Mouse (Mus musculus): ENCODE results near the gene Tescl. TPM values are rescaled to one million over a fixed set of nuclear protein-coding genes. Genes with fewer than 3 reads are reported as not detected.

Gene Tescl
- total and polyA plus RNA-seq, 3 experiments = not detected

- TF ChIP-seq EP300 (IDR thresholded peaks at IDR 0.05; ENCODE audit: low read depth in 1 of 2, low read length in 2 of 2) (no peak), NRF1 (IDR thresholded peaks at IDR 0.05; ENCODE audit: insufficient read depth, low read depth, low read length, poor library complexity, severe bottlenecking) (no peak), NELFE (IDR thresholded peaks at IDR 0.05; ENCODE audit: low read depth, low read length) (no peak), POLR2A (IDR thresholded peaks at IDR 0.05; ENCODE audit: control insufficient read depth in 1 of 2, insufficient read depth in 1 of 2, low read depth in 1 of 2, low read length in 2 of 2, poor library complexity in 1 of 2) (no peak), ZC3H11A (IDR thresholded peaks at IDR 0.05; ENCODE audit: low read depth, low read length) (peak; percentile 86), MYB (IDR thresholded peaks at IDR 0.05; ENCODE audit: low read depth, low read length) (no peak), MAFK (IDR thresholded peaks at IDR 0.05; ENCODE audit: borderline replicate concordance, low read depth, low read length) (no peak), MEF2A (IDR thresholded peaks at IDR 0.05; ENCODE audit: extremely low read depth, insufficient replicate concordance, low read depth, low read length, poor library complexity, severe bottlenecking) (no peak), UBTF (IDR thresholded peaks at IDR 0.05; ENCODE audit: borderline replicate concordance, insufficient read depth, low read depth, low read length) (no peak), MYC (IDR thresholded peaks at IDR 0.05; ENCODE audit: low read depth, low read length) (peak; percentile 35; the same call in 1 of the 2 replicates), ZNF384 (IDR thresholded peaks at IDR 0.05; ENCODE audit: low read depth, low read length) (0 out of 2 replicates have a peak, but pooled peaks have one; percentile 35), MAZ (IDR thresholded peaks at IDR 0.05; ENCODE audit: low read depth, low read length) (0 out of 2 replicates have a peak, but pooled peaks have one; percentile 35), USF2 (IDR thresholded peaks at IDR 0.05; ENCODE audit: borderline replicate concordance in 1 of 2, insufficient read depth in 1 of 2, low read depth in 1 of 2, low read length in 2 of 2) (no peak), CTCF (IDR thresholded peaks at IDR 0.05 in 2 of 3, conservative IDR thresholded peaks at IDR 0.05 in 1 of 3; ENCODE audit: control insufficient read depth in 1 of 3, insufficient read depth in 1 of 3, low read depth in 2 of 3, low read length in 3 of 3, poor library complexity in 1 of 3, severe bottlenecking in 1 of 3) (peak; percentile 79 to 93 (median 91)), ETS1 (IDR thresholded peaks at IDR 0.05; ENCODE audit: low read depth, low read length) (no peak), POLR2AphosphoS5 (IDR thresholded peaks at IDR 0.05; ENCODE audit: borderline replicate concordance, low read depth, low read length) (no peak), HCFC1 (IDR thresholded peaks at IDR 0.05; ENCODE audit: low read depth, low read length) (peak; percentile 30; the same call in 1 of the 2 replicates), TCF12 (IDR thresholded peaks at IDR 0.05; ENCODE audit: low read depth, low read length) (no peak), E2F4 (IDR thresholded peaks at IDR 0.05; ENCODE audit: borderline replicate concordance, low read depth, low read length) (no peak), ZMIZ1 (IDR thresholded peaks at IDR 0.05; ENCODE audit: low read depth, low read length) (no peak)
Measured at GRCm38 (mm10) chr7:24364827-24365226, 31.1 kb upstream of the Tescl start (continued).

- DNase-seq (ENCODE audit: low read depth, low spot score) = peak; percentile 77
- Histone ChIP-seq H3K4me1 (ENCODE audit: control insufficient read depth in 1 of 2, insufficient read depth in 2 of 2, low read length in 2 of 2) (peaks cover 5 to 36% of the 10 kb centered on the region in 2 experiments; a peak in 3 of 4 replicates), H3K27me3 (ENCODE audit: control insufficient read depth in 1 of 2, insufficient read depth in 2 of 2, low read length in 2 of 2) (no peaks in the 10 kb centered on the region), H3K9ac (ENCODE audit: control insufficient read depth, low read depth, low read length, poor library complexity, severe bottlenecking) (peak overlapping the region; percentile 27), H3K36me3 (ENCODE audit: control insufficient read depth in 1 of 2, insufficient read depth in 2 of 2, low read length in 2 of 2) (peaks cover 0 to 2% of the 10 kb centered on the region in 2 experiments; a peak in 2 of 4 replicates), H3K4me3 (ENCODE audit: control insufficient read depth in 1 of 2, insufficient read depth in 1 of 2, low read depth in 2 of 2, low read length in 2 of 2) (peak overlapping the region in 1 of 2 experiments; percentile 34; a peak in 2 of 4 replicates), H3K9me3 (replicated peaks; ENCODE audit: insufficient read depth, low read length) (no peaks in the 10 kb centered on the region), H3K79me2 (ENCODE audit: control insufficient read depth, insufficient read depth, low read length, poor library complexity) (no peaks in the 10 kb centered on the region), H3K27ac (ENCODE audit: control insufficient read depth, low read depth, low read length) (no peak overlapping the region)
- TF ChIP-seq MXI1 (IDR thresholded peaks at IDR 0.05; ENCODE audit: low read depth, low read length) (no peak), E2F4 (IDR thresholded peaks at IDR 0.05; ENCODE audit: borderline replicate concordance, low read depth, low read length) (no peak), ETS1 (IDR thresholded peaks at IDR 0.05; ENCODE audit: low read depth, low read length) (0 out of 2 replicates have a peak, but pooled peaks have one; percentile 10), CHD2 (IDR thresholded peaks at IDR 0.05; ENCODE audit: low read length) (no peak), BHLHE40 (IDR thresholded peaks at IDR 0.05; ENCODE audit: borderline replicate concordance, low read depth, low read length) (peak; percentile 37; the same call in 1 of the 2 replicates), MEF2A (IDR thresholded peaks at IDR 0.05; ENCODE audit: extremely low read depth, insufficient replicate concordance, low read depth, low read length, poor library complexity, severe bottlenecking) (no peak), CTCF (IDR thresholded peaks at IDR 0.05 in 2 of 3, conservative IDR thresholded peaks at IDR 0.05 in 1 of 3; ENCODE audit: control insufficient read depth in 1 of 3, insufficient read depth in 1 of 3, low read depth in 2 of 3, low read length in 3 of 3, poor library complexity in 1 of 3, severe bottlenecking in 1 of 3) (peak; percentile 56 to 81 (median 71); a peak in 5 of 6 replicates), USF2 (IDR thresholded peaks at IDR 0.05; ENCODE audit: borderline replicate concordance in 1 of 2, insufficient read depth in 1 of 2, low read depth in 1 of 2, low read length in 2 of 2) (no peak), SMC3 (IDR thresholded peaks at IDR 0.05; ENCODE audit: low read depth, low read length) (peak; percentile 36), JUND (IDR thresholded peaks at IDR 0.05; ENCODE audit: low read depth, low read length) (peak; percentile 100), NELFE (IDR thresholded peaks at IDR 0.05; ENCODE audit: low read depth, low read length) (no peak), TCF12 (IDR thresholded peaks at IDR 0.05; ENCODE audit: low read depth, low read length) (no peak), RAD21 (IDR thresholded peaks at IDR 0.05; ENCODE audit: low read depth, low read length) (peak; percentile 29)
Measured at GRCm38 (mm10) chr7:24363228-24363627, 29.5 kb upstream of the Tescl start.

Data from MEL (cell line).